Mouse (Mus musculus) 3134 (cell line): ENCODE data around the gene Hinfp.
A peak's percentile ranks its signal among the peaks of the same experiment; 100 is the strongest.
"Not testable (repeated sequence)": the region's sequence is repeated elsewhere in the genome, so short reads cannot be mapped to it uniquely, and the experiment has no call there.

Experiments
- DNase-seq: peaks from one replicate; pipeline ENCODE4 v3.0.0-alpha.2; 2011; ENCODE audit warnings: low spot score; ENCODE audit not compliant: insufficient read length; ENCODE audit errors: extremely low read depth

Hinfp gene

DNA sequence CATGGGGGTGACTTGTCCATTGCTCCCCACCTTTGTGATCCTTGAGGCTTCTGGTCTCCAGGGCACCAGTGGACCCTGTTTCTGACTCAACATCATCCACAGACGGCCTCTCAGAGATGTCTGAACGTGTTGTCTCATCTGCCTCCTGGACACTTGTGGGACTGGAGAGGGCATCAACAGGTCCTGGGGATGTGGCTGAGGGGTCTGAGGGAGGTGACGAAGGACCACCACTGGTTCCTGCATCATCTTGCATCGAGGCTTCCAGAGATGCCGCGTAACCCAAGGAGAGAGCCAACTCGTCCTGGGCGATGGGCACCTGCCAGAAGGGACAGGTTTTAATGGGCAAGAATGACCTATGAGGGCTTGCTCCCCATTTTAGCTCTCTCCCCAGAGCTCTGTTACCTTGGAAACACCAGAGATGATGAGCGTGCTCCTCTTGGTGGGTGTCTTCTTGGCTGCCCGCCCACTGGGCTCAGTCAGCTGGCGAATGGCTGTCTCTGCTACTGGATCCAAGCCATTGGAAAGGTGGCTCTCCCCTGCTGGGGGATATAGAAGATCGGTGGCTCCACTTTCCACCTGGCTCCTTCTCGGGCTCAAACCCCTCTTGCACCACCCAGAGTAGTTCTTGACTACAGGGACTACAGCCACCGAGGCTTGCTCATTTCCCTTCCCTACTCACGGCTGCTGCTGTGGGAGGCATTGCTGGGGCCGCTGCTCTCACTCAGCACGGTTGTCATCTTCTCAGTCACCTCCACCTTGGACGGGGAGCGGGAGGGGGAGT is 8.2 kb upstream of the Hinfp start:
- DNase-seq, result no peak

DNA sequence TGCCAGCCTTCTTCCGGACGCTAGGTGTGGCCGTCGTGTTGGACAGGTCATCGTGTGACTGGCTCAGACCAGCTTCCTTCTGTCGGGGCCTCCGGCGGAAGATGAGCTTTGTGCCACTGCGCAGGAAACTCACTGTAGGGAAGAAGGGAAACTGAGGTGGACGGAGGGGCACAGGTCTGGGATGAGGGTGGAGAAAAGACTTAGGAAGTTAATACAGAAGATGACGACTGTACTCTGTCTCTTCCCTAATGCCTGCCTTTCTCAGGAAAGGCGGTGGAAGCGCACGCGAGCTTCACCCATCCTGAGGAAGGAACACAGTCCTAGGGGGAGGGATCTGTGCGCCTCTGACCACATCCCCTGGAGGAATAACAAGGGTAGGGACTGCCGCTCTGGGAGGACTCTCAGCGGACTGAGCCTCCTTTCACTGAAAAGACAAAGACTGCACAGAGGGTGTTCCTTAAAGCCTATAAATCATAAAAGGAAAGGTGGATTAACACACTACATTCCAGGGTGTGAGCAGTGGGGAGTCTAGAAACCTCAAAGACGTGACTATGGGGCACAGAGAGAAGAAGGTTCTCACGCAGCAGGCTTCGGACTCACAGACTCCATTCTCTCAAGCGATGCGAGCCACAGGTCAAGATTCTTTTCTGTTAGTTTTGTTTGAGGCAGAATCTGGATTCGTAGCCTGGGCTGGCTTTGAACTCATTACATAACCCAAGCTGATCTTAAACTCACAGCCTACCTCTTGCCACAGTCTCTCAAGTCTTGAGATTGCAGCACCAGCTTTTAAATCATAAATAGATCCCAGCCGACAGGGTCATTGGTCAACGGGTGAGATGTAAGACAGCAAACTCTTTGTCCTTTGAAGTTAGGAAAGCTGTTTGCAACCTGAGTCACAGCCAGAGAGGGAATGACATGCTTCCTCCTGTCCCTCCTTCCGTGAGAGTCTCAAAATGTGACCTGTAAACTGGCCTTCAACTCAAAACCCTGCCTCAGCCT is 6.0 kb upstream of the Hinfp start:
- DNase-seq, result no peak

DNA sequence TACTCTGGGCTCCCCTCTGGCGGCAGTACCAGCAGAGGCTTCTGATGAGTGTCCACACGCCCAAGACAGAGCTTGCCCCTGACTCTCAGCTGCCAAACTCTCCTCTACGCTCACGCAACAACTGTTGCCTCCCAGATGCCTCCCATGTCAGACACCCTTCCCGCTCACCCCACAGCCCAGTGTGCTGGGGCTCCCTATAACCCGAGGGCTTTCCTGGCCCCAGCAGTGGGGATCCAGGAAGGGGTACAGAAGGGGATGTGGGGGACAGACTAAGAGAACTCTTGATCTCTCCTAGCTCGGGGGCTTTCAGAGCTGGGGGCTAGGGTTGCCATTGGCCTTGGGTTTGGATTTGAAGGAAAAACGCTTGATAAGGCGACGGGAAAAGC is 5.3 kb upstream of the Hinfp start:
- no peak for DNase-seq

DNA sequence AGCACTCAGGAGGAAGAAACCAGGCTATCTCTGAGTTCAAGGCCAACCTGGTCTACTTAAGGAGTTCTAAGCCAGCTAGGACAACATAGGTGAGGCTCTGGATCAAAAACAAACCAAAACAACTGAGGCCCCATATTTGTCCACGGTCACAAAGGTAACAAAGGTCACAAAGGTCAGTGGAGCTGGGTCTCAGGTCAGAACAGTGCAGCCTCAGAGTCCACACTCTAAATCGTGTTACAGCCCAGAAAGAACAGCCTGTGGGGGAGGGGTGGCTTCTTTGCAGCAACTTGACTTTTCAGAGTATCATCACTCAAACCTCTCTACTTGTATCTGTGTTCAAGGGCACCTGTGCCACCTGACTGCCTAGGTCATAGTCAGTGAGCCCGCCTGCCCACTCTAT is 4.3 kb upstream of the Hinfp start:
- DNase-seq, result no peak

DNA sequence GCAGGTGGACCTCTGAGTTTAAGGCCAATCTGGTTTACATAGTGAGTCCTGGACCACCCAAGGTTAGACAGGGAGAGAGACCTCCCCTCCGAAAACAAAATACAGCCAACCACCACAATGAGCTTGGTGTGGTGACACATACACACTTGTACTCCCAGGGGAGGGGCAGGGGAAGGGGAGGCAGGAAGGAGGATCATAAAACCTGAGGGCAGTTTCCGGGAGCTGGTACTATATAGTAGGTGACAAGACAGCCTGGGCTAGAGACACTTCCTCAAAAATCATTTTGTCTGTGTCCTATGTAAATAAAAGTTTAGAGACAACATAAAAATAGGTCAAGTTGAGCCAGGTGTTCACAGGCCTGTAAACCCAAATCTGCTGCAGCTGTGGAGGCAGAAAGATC is 1.8 kb upstream of the Hinfp start:
- no peak for DNase-seq

DNA sequence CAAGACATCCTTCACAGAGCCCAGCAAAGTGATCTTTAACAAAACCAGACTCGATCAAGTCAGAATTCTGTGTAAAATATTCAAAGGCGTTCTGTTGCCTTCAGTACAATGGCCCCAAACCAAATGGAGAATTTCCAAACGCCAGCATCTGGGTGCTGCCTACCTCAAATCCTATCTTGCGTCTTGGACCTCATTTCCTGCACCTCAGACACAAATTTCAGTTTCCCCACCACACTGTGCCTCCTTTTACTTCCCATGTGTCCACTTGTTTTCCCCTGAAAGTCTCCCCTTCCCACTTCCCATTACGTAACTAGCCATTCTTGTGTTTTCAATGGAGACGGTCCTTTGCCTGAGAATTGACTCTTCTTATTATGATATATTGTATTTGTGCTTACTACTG is 1.1 kb upstream of the Hinfp start:
- no peak for DNase-seq

DNA sequence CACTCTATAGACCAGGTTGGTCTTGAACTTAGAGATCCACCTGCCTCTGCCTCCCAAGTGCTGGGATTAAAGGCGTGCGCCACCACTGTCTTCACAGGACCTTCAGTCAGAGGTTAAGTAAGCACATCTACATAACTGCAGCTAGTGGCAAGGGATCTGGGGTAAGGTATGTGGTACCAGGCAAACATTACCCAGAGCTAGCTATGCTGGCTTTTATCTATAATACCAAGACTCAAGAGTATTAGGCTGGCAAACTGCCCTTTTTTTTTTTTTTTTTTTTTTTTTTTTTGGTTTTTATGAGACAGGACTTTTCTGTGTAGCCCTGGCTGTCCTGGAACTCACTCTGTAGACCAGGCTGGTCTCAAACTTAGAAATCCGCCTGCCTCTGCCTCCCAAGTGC is 5.5 kb downstream of the Hinfp start:
- not testable (repeated sequence) for DNase-seq

DNA sequence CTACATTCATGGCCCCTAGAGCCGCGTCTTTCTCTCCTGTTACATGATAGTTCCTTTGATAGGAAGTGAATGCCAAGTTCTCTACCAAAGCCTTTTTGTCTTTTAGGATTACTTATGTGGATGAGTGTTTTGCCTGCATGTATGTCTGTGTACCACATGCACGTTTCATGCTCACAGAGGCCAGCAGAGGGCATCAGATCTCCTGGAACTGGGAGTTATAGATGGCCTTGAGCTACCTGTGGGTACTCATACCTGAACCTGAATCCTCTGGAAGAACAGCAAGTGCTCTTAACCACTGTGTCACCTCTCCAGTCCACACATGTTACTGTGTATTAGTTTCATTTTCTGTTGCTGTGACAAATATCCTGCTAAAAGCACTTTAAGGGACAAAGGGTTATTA is 13.0 kb downstream of the Hinfp start:
- DNase-seq, result no peak

DNA sequence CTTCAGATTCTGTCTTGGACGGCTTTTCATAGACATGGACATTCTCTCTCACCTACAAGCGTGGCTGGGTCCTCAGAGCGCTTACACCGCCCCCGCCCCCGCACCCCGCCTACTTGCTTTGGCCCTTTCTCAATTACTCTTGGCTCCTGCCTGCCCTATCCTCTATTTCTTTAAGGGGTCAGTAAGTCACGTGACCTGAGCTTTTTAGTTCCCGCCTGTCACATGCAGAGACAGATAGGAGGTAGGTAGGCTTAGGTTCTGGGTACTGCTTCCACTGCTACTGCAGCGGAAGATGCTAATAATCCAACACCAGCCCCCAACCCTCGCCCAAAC is 16.5 kb downstream of the Hinfp start:
- no peak for DNase-seq

DNA sequence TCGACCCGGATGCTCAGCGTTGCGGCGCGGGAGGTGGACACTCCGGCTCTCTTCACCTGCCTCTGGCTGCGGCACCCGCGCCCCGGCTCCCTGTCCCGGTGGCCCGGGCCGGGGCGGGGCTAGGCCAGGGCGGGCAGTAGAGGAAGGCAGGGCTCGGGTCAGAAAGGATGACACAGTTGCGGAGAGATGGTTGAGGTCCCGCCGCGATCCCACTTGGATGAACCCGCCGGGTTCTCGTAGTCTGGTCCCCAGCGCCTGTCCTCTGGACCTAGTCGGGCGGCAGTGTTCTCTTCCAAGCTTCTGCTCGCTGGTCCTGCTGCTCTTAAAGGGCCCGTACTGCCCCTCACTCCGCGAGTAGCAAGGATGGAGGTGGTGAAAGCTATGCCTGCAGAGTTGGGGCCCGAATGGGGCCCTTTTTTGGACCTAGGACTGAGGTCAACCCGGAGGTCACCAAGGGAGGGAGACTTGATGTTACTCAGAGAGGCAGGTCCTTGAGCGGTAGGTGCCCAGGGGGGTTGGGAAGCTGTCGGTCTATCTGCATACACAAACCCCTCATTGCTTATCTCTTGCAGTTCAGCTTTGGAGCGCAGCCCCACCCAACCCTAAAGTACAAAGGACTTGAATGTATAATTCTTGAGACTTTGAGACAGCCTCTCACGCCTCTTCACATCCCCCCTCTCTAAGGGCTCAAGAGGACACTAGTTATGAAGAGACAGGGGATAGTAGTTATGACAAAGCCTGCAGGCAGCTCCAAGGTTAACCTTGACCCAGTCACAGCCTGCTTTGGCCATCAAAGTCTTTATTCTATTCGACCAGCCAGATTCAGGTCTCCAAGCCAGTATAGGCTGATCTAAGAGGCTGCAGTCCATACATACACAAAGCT is 17.2 kb downstream of the Hinfp start, which contains the start of gene Abcg4:
Gene Abcg4 (minus strand): TSS at position 540 of the 883 bp plus-strand sequence.
- no peak for DNase-seq

DNA sequence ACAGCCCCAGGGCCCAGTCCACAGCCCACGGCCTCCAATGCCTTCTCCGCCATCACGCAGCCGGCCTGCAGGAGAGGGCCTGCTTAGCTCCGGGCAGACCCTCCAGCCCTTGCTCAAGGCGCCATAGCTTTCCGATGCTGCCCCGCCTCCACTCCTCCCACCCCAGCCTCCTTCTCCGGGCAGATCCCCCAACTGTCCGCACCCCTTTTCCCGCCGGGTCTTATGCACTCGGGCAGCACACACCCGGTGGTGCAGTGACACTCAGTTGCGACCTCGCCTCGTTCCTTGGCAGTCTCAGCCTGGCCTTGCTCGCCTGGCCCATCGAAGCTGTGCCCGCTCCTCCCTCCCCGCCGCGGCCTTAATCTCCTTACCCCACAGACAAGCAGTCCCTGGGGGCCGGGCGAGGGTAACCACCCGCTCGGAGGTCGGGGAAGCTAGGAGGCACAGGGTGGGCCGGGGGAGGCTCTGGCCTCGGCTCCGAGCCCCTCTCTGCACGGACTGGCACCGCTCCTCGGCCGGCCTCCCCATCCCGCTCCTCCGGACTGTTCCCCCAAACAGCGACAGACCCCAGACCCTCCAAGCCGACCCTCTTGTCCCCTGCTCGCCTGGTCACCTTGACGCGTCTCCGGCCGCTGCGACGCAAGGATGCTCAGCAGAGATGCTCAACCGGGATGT is 17.9 kb downstream of the Hinfp start:
- DNase-seq, result no peak

DNA sequence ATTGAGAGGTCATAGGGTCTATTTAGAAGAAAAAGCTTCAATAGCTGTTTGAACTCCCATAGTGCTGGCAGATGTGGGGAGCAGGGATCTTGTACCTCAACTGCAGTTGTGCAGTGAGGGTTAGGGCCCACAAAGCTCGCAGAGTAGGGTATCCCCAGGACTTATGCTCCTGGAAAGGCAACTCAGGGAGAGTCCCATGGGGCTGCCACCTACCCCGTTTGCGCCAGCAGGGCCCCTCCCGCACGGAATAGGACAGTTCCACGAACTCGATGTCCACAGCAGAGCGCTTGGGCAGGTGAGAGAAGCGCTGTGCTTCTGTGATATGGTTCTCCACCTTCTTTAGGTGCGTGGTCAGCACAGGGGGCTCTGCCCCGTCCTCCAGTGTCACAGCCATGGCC is 18.5 kb downstream of the Hinfp start:
- no peak for DNase-seq

DNA sequence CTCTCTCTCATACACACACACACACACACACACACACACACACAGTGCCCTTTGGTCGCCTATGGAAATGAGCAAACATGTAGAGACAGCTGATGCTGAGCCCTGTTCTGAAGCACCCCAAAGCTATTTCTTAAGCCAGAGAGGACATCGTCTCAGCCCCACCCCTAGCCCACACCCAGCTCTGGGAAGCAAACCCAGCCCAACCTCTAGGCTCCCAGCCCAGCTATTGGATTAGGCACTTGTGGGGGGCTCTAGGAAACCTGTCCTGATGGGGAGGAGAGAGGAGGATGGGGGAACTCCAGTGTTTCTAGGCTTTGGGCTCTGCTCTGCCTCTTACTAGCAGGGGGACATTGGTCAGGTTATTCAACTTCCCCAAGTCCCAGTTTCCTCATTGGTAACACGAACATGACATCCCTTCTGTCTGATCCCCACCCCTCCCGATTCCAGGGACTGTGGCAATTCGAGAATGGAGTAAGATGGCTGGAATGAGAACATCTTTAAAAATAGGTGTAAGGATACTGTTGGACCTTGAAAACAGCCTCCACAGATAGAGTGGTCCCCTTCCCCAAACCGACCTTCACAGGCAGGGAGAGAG is 19.1 kb downstream of the Hinfp start:
- no peak for DNase-seq

DNA sequence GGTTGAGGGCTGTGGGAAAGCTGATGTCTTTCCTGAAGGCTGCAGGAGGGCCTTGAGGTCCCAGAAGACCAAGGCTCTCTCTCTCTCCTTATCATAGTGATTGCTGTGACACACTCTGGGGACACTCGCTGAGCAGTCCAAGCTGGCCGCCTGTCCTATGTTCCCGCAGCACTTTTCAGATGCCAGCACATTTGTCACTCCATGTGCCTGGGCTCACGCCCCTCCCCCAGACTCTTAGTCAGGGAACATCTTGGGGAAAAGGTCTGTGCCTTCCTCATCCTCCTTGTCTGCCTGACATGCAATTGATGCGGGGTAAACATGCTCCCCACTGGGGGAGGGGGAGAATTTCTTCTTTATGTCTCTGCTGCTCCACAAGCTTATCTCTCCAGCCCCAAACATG is 22.3 kb downstream of the Hinfp start:
- DNase-seq, result no peak

DNA sequence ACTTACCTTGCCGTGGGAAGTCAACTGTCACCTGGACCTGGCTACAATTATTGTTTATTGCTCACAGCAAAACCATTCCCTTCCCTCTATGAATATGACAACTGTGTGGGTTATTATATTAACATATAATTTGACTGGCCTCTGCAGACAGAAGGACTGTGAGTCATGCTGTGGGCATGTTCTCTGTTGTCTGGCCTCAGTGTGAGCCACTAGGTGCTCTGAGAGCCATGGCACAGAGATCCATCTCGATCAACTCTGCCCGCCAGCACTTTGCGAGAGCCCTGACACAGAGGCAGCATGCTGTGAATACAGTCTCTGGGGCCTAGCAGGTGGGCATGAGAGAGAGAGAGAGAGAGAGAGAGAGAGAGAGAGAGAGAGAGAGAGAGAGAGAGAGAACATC is 35.5 kb downstream of the Hinfp start:
- DNase-seq, result no peak

DNA sequence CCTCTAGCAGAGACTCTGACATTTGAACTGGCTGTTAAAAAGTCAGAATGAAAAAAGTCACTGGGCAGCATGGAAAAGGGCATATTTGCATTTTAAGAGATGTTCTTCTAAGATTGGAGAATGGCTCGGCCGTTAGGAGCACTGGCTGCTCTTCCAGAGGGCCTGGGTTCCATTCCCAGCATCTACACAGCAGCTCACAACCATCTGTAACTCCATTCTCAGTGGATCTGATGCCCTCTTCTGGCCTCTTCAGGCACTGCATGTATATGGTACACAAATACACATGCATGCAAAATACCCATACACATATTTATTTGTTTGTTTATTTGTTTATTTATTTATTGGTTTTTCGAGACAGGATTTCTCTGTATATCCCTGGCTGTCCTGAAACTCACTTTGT is 36.4 kb downstream of the Hinfp start:
- no peak for DNase-seq

DNA sequence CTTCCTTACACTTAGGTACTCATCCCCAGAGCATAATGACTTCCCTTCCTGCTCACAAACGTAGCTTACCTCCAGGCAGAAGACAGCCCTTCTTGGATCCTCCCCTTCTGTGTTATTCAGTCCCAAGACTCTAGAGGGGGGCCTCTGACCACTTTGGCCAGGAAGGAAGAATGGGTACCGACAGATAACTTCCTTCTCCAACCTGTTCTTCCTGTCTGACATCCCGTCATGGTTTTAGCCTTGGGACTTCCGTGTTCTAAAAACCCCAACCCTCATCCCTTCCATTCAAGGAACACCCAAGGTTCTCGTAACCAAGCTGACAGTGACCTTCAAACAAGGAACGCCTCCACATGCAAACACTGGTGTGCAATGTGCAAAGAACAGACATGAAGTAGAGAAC is 37.0 kb downstream of the Hinfp start, which contains the start of gene Nlrx1:
Gene Nlrx1 (minus strand): TSS at position 168 of the 400 bp plus-strand sequence.
- no peak for DNase-seq

DNA sequence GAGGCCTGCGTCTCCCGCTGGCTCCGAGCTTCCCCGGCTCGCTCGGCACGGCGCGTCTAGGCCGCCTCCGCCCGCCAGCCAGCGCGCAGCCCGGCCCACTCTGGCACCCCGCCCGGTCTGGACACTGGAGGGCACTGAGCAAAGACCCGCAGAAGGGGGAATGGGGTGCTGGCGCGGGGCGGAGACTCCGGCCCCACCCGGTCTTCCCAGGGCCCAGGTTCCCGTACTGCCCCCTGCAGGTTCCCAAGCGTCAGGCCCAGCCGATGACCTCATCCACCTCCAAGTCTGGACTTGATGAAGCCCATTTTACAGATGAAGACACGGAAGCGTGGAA is 37.5 kb downstream of the Hinfp start:
- DNase-seq, result peak; percentile 90

DNA sequence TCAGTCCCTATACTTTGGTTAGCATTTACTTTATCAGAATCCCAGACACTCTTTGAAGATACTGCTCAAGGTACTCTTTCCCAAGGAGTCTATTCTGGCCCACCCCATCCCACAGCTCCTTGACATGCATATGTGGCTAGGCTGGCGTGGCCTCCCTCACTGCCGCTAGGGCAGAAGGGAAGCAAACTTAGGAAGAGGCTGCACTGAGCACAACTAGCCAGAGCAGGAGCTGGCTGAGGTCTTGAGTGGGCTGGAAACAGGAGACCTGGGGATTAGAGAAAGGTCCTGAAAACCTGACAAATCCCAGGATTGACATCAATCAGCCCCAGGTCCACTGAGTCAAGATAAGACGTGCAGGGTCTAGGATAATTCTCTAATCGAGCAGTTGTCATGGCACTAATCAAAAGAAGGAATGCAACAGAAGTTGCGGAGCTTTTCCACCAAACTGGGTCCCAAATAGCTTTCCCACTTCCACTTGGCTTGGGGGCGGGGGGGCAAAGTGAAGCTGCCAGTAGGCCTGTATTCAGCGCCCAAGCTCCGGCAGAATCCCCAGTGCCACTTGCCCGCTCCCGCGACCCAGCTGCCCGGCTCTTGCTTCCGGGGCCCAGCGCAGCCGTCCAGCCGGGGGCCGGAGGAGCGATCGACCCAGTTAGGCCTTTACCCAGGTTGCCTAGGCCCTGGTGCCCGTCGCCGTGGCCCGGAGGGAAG is 38.0 kb downstream of the Hinfp start:
- no peak for DNase-seq
